Mouse (Mus musculus) right cerebral cortex, postnatal 36 days (tissue): Measurements from ENCODE around the gene Dhx29.
"Not testable (repeated sequence)": the region's sequence is repeated elsewhere in the genome, so short reads cannot be mapped to it uniquely, and the experiment has no call there.

ENCODE experiments used
- DNase-seq, 2 experiments: peaks; one replicate each; pipeline ENCODE4 v3.0.0; 2022; ENCODE audit warnings: low spot score in 2 of 2, mixed read lengths in 1 of 2

Gene Dhx29

DNA sequence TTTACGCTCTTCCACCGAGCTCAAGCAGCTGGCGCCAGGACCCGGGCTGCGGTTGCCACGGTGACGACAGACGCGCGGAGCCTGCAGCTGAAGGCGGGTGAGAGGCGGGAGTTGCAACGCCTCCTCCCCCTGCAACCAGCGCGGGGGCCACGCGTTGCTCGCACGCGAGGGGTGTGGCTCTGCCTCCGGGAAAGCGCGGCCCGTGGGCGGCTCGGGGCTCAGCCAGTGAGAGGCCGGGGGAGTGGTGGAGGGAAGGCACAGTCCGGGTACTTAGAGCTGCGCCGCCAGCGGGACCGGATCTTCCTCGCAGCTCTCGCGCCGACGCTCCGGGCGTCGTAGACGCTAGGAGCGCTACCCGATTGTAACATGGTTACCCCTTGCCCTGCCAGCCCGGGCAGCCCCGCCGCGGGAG, 60.3 kb downstream of the Dhx29 start, which contains the start of gene Ccno:
TSS of gene Ccno (plus strand) at position 271 of the 412 bp plus-strand sequence.
- peak; percentile 92 to 94 for DNase-seq

DNA sequence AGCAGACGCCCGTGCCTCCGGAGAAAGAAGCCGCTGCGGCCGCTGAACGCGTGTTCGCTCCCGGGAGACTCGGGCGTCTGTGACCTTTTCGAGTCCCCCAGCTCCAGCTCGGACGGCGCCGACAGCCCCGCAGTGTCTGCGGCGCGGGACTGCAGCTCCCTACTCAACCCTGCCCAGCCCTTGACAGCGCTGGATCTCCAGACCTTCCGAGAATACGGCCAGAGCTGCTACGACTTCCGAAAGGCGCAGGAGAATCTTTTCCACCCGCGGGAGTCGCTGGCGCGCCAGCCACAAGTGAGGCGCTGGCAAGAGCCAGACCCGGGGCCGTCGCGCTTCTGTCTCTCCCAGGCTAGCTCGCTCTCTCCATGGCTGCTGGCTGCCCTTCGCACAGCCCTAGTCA, 60.7 kb downstream of the Dhx29 start:
- DNase-seq: peak in 1 of 2 experiments; percentile 14

DNA sequence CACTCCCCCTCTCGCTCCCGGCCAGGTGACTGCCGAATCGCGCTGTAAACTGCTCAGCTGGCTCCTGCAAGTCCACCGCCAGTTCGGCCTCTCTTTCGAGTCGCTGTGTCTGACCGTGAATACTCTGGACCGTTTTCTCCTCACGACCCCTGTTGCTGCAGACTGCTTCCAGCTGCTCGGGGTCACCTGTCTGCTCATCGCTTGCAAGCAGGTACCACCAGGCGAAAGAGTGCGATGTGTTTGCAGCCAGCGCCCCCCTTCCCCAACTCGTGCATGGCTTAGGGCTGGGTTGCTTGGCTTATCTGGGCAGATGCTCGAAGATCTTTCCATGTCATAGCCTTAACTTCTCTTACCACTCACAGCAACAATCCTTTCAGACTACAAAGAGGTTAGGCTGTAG, 61.6 kb downstream of the Dhx29 start:
- DNase-seq: no peak

DNA sequence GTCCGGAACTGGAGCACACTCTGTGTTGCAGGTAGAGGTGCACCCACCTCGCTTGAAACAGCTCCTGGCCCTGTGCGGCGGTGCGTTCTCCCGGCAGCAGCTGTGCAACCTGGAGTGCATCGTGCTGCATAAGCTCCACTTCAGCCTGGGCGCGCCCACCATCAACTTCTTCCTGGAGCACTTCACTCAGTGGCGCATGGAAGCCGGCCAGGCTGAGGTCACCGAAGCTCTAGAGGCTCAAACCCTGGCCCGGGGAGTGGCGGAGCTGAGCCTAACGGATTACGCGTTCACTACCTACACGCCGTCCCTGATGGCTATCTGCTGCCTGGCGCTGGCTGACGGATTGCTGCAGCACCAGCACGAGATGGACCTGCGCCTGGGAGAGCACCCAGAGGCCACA, 62.3 kb downstream of the Dhx29 start:
- DNase-seq: no peak

DNA sequence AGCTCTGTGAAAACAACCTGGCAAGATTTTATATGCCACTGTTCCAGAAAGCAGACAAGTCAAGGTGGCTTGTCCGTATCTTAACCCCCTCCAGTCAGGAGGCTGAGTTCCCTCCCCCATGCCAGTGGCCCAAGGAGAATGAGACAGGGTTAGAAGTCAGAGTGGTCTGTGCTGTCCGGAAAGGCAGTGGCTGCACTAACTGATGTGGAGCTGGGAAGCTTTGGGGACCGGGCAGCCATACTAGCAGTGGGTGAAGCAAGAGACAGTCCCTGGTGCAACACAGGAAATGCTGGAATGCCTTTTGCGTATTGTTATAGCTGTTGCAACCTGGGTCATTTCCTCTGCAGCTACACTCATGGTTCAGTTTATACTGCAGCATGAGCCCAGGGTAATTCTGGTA, 63.1 kb downstream of the Dhx29 start:
- DNase-seq: no peak

DNA sequence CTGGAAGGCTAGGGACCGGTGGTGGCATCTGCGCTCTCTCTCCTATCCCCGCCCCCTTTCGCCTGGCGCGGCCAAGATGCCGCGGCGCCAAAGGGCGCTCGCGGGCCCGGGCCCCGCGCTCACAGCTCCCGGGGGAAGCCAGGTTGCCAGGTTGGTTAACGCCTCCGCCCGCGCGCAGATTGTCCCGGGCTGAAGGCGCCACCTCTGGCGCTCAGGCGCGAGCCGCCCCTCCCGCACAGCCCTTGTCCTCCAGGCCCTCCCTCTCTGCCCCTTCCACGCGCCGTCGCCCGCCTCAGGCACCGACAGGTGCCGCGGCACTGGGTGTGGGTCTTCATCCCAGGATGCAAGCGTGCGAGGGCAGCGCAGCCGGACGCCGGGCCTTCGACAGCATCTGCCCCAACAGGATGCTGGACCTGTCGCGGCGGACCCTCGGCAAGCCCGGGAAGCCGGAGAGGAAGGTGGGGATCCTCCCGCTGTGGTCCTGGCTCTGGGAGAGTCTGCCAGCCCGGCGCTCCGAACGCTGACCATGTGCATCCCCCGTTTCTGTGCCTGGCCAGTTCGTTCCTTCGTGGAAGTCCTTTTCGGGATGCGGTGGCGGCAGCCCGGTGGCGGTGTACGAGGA, 66.4 kb downstream of the Dhx29 start, which contains the start of gene Mcidas:
TSS of gene Mcidas (plus strand) at position 315 of the 622 bp plus-strand sequence.
- DNase-seq: no peak

DNA sequence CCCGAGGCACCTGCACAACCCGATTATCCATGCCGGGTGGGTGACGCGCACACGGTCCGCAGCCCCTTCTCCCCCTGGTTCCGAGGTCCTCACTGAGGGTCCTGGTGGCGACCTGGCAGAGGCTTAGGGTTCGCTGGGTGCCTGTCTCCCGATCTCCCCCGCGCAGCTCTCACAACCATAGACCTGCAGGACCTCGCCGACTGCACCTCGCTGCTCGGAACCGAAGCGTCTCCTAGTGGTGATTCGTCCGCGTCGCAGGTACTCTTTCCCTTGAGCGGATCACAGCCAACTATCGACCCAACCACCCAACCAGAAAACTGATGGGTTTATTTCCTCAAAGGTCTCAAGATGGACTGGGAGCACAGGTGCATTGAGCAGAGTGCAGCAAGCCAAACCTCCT, 66.9 kb downstream of the Dhx29 start:
- peak in 1 of 2 experiments; percentile 13 for DNase-seq

DNA sequence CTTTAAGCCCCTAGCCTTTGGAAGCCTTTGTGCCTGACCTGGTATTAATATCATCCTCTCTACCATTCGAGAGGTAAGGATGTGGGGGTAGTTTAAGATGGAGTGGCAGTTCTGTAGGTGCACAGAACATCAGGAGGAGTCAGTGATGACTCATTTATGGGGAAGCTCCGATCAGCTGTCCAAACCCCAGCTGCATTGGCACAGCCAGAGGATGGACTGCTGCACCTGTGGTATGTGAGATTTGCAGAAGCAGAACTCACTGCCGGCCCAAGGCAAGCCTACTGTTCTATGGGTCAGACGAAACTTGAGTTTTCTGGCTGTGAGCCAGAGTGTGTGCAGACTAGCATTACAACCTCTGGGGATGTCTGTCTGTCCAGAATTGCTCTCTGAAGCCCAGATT, 69.2 kb downstream of the Dhx29 start:
- no peak for DNase-seq

DNA sequence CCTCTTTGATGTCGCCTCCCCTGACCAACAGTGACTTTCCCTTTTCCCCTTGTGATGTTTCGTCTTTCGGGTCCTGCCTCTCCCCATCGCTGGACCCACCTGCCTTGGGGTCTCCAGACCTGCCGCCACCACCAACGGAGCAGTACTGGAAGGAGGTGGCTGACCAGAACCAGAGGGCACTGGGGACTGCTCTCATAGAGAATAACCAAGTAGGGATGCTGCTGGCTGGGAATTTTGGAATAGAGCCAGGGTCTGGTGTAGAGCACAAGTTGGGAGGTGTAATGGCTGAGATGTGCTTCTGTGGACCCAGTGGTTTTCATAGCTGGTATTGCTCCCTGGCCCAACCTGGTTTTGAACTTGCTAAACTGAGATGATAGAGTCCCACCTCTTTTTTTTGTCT, 70.1 kb downstream of the Dhx29 start:
- no peak for DNase-seq

DNA sequence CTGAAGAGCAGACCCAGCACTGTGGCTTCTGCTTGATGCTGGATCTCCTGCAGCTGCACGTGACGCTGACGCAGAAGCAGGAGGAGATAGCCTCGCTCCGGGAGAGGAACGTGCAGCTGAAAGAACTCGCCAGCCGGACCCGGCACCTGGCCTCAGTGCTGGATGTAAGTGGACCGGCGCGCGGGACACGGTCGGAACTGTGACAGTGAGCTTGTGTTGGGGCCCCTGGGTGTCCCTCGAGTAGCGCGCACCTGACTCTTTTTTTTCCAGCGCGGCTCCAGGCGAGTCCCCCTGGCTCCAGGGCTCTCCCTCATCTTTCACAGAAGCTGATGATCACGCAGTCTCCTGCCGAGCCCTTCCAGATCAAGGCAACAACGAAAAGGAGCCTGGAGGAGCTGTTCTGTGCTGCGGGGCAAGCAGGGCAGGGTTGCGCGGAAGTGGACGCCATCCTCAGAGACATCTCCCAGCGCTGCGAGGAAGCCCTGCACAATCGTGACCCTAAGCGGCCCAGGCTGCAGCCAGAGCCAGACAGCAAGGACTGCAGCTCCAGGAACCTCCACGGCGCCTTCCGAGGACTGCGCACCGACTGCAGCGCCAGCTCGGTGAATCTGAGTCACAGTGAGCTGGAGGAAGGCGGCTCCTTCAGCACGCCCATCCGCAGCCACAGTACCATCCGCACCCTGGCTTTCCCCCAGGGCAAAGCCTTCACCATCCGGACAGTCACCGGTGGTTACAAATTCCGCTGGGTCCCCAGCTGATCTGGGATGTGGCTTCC, 71.4 kb downstream of the Dhx29 start:
- peak; percentile 34 to 60 for DNase-seq

DNA sequence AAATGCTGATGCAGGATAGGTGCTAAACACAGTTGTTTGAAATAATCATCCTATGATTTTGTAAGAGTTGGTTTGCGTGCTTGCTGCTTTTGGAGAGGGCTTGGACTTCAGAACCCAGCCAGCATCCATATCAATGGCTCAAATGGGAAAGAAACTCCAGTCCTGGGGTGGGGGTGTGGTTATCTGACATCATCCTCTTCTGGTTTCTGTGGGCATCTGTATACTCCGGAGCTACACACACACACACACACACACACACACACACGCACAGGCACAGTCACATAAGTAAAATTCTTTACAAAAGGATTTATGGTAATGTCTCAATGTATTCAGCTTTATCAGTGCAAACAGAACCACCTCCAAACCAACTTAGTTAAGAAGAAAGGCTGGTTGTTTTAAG, 72.8 kb downstream of the Dhx29 start:
- DNase-seq: no peak

DNA sequence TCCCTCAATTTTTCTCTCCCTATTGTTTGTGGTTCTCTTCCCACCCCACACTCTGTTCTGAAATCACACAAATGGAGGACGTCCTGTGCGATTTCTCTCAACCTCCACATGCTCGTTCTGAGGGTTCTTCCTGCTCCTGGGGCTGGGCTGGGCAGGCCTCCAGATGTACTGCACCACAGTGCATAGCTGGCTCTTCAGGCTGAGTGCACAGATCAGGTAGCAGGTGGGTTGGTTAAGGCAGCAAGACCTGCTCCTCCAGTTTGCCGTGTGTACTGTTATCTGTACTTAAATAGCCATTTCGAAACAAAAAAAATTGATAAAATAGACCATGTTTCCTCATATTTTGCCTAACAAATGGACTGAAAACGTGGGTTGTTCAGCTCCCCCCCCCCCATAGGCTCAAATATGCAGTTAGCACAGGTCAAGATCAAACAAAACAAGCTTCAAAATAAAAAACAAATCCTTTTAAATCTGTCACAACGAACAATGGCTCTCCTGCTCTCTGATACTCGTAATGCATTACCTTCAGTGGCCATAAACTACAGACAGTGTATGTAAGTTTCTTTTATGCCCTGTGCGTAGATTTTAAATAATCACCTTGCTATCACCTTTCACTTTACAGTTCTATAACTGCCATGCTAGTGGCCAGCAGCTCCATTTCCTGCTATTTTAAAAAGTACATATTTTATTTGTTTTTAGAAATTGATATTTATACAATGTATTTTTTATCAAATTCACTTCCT, 73.5 kb downstream of the Dhx29 start:
- DNase-seq: no peak

DNA sequence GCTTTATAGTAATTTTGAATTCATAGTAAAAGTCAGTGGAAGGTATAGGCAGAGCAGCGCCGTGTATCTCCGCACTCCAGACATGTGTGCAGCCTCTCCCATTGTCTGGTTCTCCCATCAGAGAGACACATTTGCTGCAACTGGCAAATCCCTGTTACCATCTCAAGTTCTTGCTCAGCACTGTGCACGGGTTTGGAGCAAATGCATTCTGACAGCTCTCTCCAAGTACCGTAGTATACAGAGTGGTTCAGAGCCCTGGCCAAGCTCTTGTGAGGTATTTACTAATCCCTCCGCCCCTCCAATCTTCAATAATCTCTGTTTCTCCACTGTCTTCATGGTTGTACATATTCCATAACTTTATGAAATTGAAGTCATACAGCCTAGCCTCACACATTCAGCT, 85.4 kb downstream of the Dhx29 start:
- DNase-seq: no peak

DNA sequence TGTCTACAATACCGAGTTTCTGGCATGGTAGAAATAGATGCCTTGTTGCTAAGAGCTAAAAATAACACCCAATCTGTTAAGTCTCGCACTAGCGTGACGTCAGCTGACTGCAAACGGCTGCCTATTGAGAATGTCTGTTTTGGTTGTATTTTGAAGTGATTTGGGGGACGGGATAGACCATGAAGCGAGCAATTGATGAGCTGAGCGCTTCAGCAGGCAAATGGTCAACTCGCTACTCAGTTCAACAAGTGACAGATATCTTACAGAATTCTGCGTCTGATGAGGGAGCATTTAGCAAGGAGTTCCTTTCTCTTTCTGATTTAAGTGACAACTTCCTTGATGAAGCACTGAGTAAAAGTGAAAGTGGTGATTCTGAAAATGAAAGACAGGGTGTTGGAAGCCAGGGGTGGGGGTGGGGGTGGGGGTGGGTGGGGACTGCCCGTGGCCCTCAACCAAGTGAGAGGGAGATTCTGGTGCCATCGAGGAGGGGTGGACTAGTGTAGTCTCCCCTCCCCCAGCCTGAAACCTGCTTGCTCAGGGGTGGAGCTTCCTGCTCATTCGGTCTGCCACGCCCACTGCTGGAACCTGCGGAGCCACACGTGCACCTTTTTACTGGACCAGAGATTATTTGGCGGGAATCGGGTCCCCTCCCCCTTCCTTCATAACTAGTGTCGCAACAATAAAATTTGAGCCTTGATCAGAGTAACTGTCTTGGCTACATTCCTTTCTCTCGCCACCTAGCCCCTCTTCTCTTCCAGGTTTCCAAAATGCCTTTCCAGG, 86.1 kb downstream of the Dhx29 start:
- not testable (repeated sequence) for DNase-seq
